Mouse (Mus musculus) hindbrain, embryonic 12.5 days (tissue): ENCODE measurements around the gene Rpl38. TPM values are rescaled to one million over a fixed set of nuclear protein-coding genes. Genes with fewer than 3 reads are reported as not detected.
"Not testable (repeated sequence)": the region's sequence is repeated elsewhere in the genome, so short reads cannot be mapped to it uniquely, and the experiment has no call there.

Experiments
- ATAC-seq: fragments of 200-750 bp; cut with Nextera tagmentation; 2 replicates; pipeline ENCODE4 v1.8.0; 2017; ENCODE audit warnings: moderate TSS enrichment; ENCODE audit not compliant: low FRiP score
- H3K27ac ChIP-seq: fragments of 300-500 bp; sonication (generic); 2 replicates; pipeline ENCODE4 v1.5.1; 2016; ENCODE audit warnings: mild to moderate bottlenecking
- H3K27me3 ChIP-seq: fragments of 300-500 bp; sonication (generic); 2 replicates; pipeline ENCODE4 v1.6.1; 2016; ENCODE audit warnings: mild to moderate bottlenecking
- H3K36me3 ChIP-seq: fragments of 300-500 bp; sonication (generic); 2 replicates; pipeline ENCODE4 v1.6.1; 2016; ENCODE audit warnings: mild to moderate bottlenecking
- H3K4me1 ChIP-seq: fragments of 300-500 bp; sonication (generic); 2 replicates; pipeline ENCODE4 v1.6.1; 2016
- H3K4me2 ChIP-seq: fragments of 300-500 bp; sonication (generic); replicated peaks from 2 replicates; pipeline ENCODE4 v1.6.1; 2016; ENCODE audit warnings: mild to moderate bottlenecking
- H3K4me3 ChIP-seq: fragments of 300-500 bp; sonication (generic); 2 replicates; pipeline ENCODE4 v1.5.1; 2016; ENCODE audit warnings: mild to moderate bottlenecking
- H3K9ac ChIP-seq: fragments of 300-500 bp; sonication (generic); 2 replicates; pipeline ENCODE4 v1.6.1; 2016; ENCODE audit warnings: mild to moderate bottlenecking, moderate library complexity
- H3K9me3 ChIP-seq: fragments of 300-500 bp; sonication (generic); replicated peaks from 2 replicates; pipeline ENCODE4 v1.6.1; 2016; ENCODE audit warnings: mild to moderate bottlenecking
- WGBS: fragments of 180-500 bp; shearing (Covaris S2); methylation state at CpG from one replicate; pipeline ENCODE4 v1.1.7; 2016; 5-methylcytosine and 5-hydroxymethylcytosine counted together
- polyA plus RNA-seq: library from polyadenylated mRNA; unstranded; fragments of >200 nt; fragmentation: Nextera tagmentation; extraction: Ambion mirVana; gene quantifications from 2 replicates; pipeline ENCODE4 v1.2.1, GENCODE M21; 2016

Rpl38 gene
- polyA plus RNA-seq, 1 experiment from 2014 or later, result 856 TPM

- no peak overlapping the region for H3K4me3 ChIP-seq
- H3K36me3 ChIP-seq, result no peaks in the 10 kb centered on the region
- 37% methylated on average over 6 of the region's 6 CpGs for WGBS
- H3K4me1 ChIP-seq, result peaks cover under 1% of the 10 kb centered on the region
- no peak overlapping the region for H3K9ac ChIP-seq
- no peak for ATAC-seq
- peaks cover 21% of the 10 kb centered on the region for H3K27me3 ChIP-seq
- H3K9me3 ChIP-seq, result no peaks in the 10 kb centered on the region
- H3K4me2 ChIP-seq, result no peak overlapping the region
- no peak overlapping the region for H3K27ac ChIP-seq
These were observed 5.5 kb upstream of the Rpl38 start for GRCm38 (mm10) chr11:114662746-114663362.

- 88% methylated on average over 7 of the region's 7 CpGs for WGBS
- Histone ChIP-seq H3K4me3 (no peak overlapping the region), H3K27ac (no peak overlapping the region), H3K9ac (no peak overlapping the region), H3K27me3 (peaks cover 21% of the 10 kb centered on the region), H3K36me3 (no peaks in the 10 kb centered on the region), H3K4me2 (no peak overlapping the region), H3K9me3 (no peaks in the 10 kb centered on the region), H3K4me1 (peaks cover under 1% of the 10 kb centered on the region; the same call in 1 of the 2 replicates)
- no peak for ATAC-seq
These were observed 4.2 kb upstream of the Rpl38 start for GRCm38 (mm10) chr11:114664164-114664563.

GRCm38 (mm10) chr11:114665463-114665862, 2.9 kb upstream of the Rpl38 start:
- Histone ChIP-seq H3K9ac (no peak overlapping the region), H3K4me1 (peaks cover 13% of the 10 kb centered on the region), H3K4me2 (no peak overlapping the region), H3K9me3 (no peaks in the 10 kb centered on the region), H3K27me3 (peaks cover 21% of the 10 kb centered on the region), H3K4me3 (no peak overlapping the region), H3K36me3 (peaks cover 2% of the 10 kb centered on the region), H3K27ac (no peak overlapping the region)
- no peak for ATAC-seq
- WGBS, result 70% methylated on average over 2 of the region's 2 CpGs

- H3K4me1 ChIP-seq, result peaks cover 18% of the 10 kb centered on the region
- WGBS, result 12% methylated on average over 13 of the region's 13 CpGs
- ATAC-seq, result no peak
- no peak overlapping the region for H3K4me2 ChIP-seq
- no peaks in the 10 kb centered on the region for H3K9me3 ChIP-seq
- no peak overlapping the region for H3K27ac ChIP-seq
- H3K4me3 ChIP-seq, result no peak overlapping the region
- peaks cover 21% of the 10 kb centered on the region for H3K27me3 ChIP-seq
- peaks cover 15% of the 10 kb centered on the region for H3K36me3 ChIP-seq
- no peak overlapping the region for H3K9ac ChIP-seq
These were observed 1.5 kb upstream of the Rpl38 start for GRCm38 (mm10) chr11:114666786-114667185.

GRCm38 (mm10) chr11:114667236-114667931, 940 bp upstream of the Rpl38 start:
- H3K4me3 ChIP-seq, result no peak overlapping the region
- 51% methylated on average over 16 of the region's 18 CpGs for WGBS
- ATAC-seq, result no peak

GRCm38 (mm10) chr11:114667932-114668285, 415 bp upstream of the Rpl38 start:
- not testable (repeated sequence) for H3K4me3 ChIP-seq, H3K27ac ChIP-seq, H3K9me3 ChIP-seq, ATAC-seq, H3K4me2 ChIP-seq, H3K9ac ChIP-seq
- peaks cover 21% of the 10 kb centered on the region for H3K27me3 ChIP-seq
- H3K4me1 ChIP-seq, result peaks cover 25% of the 10 kb centered on the region
- H3K36me3 ChIP-seq, result peaks cover 26% of the 10 kb centered on the region
- 30% methylated on average over 11 of the region's 11 CpGs for WGBS

More at GRCm38 (mm10) chr11:114667236-114667931, 940 bp upstream of the Rpl38 start:
- Histone ChIP-seq H3K9me3 (no peaks in the 10 kb centered on the region), H3K4me2 (no peak overlapping the region), H3K27ac (no peak overlapping the region), H3K4me1 (peaks cover 20% of the 10 kb centered on the region), H3K9ac (no peak overlapping the region), H3K27me3 (peaks cover 21% of the 10 kb centered on the region), H3K36me3 (peaks cover 21% of the 10 kb centered on the region)

GRCm38 (mm10) chr11:114668741-114669623, 658 bp downstream of the Rpl38 start:
- Histone ChIP-seq H3K9me3 (no peaks in the 10 kb centered on the region), H3K4me3 (peak overlapping the region; percentile 75), H3K27me3 (peaks cover 15% of the 10 kb centered on the region), H3K36me3 (peaks cover 37% of the 10 kb centered on the region), H3K4me2 (peak overlapping the region; percentile 96), H3K27ac (peak overlapping the region; percentile 91), H3K4me1 (peaks cover 27% of the 10 kb centered on the region), H3K9ac (peak overlapping the region; percentile 93)
- under 1% methylated on average over 60 of the region's 60 CpGs for WGBS
- ATAC-seq, result peak; percentile 69

GRCm38 (mm10) chr11:114669651-114670168, 1.4 kb downstream of the Rpl38 start:
- Histone ChIP-seq H3K4me1 (peaks cover 27% of the 10 kb centered on the region), H3K36me3 (peaks cover 37% of the 10 kb centered on the region), H3K27ac (peak overlapping the region; percentile 91; the same call in 1 of the 2 replicates), H3K4me2 (peak overlapping the region; percentile 96), H3K27me3 (peaks cover 15% of the 10 kb centered on the region), H3K4me3 (peak overlapping the region; percentile 75), H3K9ac (peak overlapping the region; percentile 93), H3K9me3 (no peaks in the 10 kb centered on the region)
- ATAC-seq, result no peak
- WGBS, result 19% methylated on average over 12 of the region's 12 CpGs

GRCm38 (mm10) chr11:114671147-114671546, 2.8 kb downstream of the Rpl38 start:
- 89% methylated on average over 5 of the region's 5 CpGs for WGBS
- H3K27ac ChIP-seq, result no peak overlapping the region
- no peaks in the 10 kb centered on the region for H3K9me3 ChIP-seq
- H3K27me3 ChIP-seq, result peaks cover 7% of the 10 kb centered on the region; the same call in 1 of the 2 replicates
- H3K9ac ChIP-seq, result no peak overlapping the region
- H3K4me1 ChIP-seq, result peaks cover 38% of the 10 kb centered on the region
- H3K4me2 ChIP-seq, result no peak overlapping the region
- no peak for ATAC-seq
- peaks cover 37% of the 10 kb centered on the region for H3K36me3 ChIP-seq
- no peak overlapping the region for H3K4me3 ChIP-seq

GRCm38 (mm10) chr11:114672794-114673718, 4.7 kb downstream of the Rpl38 start:
- no peak overlapping the region for H3K9ac ChIP-seq
- H3K4me1 ChIP-seq, result peaks cover 52% of the 10 kb centered on the region
- H3K27me3 ChIP-seq, result 0 out of 2 replicates have a peak, but pooled peaks cover 13% of the 10 kb centered on the region
- 0 out of 2 replicates have a peak overlapping the region, but pooled peaks have one; percentile 4 for H3K27ac ChIP-seq
- 64% methylated on average over 9 of the region's 9 CpGs for WGBS
- no peak overlapping the region for H3K4me3 ChIP-seq
- H3K36me3 ChIP-seq, result peaks cover 37% of the 10 kb centered on the region
- ATAC-seq, result no peak
- no peak overlapping the region for H3K4me2 ChIP-seq
- no peaks in the 10 kb centered on the region for H3K9me3 ChIP-seq

- no peak overlapping the region for H3K4me2 ChIP-seq
- H3K27me3 ChIP-seq, result 0 out of 2 replicates have a peak, but pooled peaks cover 13% of the 10 kb centered on the region
- 77% methylated on average over 2 of the region's 2 CpGs for WGBS
- ATAC-seq, result no peak
- no peak overlapping the region for H3K9ac ChIP-seq
- H3K9me3 ChIP-seq, result no peaks in the 10 kb centered on the region
- no peak overlapping the region for H3K4me3 ChIP-seq
- H3K36me3 ChIP-seq, result peaks cover 37% of the 10 kb centered on the region
- H3K27ac ChIP-seq, result 0 out of 2 replicates have a peak overlapping the region, but pooled peaks have one; percentile 4
- H3K4me1 ChIP-seq, result peaks cover 52% of the 10 kb centered on the region
These were observed 5.4 kb downstream of the Rpl38 start for GRCm38 (mm10) chr11:114673719-114674050.
